Mouse (Mus musculus): ENCODE results near the gene Bach2.
A peak's percentile ranks its signal among the peaks of the same experiment; 100 is the strongest.

Gene Bach2

DNA sequence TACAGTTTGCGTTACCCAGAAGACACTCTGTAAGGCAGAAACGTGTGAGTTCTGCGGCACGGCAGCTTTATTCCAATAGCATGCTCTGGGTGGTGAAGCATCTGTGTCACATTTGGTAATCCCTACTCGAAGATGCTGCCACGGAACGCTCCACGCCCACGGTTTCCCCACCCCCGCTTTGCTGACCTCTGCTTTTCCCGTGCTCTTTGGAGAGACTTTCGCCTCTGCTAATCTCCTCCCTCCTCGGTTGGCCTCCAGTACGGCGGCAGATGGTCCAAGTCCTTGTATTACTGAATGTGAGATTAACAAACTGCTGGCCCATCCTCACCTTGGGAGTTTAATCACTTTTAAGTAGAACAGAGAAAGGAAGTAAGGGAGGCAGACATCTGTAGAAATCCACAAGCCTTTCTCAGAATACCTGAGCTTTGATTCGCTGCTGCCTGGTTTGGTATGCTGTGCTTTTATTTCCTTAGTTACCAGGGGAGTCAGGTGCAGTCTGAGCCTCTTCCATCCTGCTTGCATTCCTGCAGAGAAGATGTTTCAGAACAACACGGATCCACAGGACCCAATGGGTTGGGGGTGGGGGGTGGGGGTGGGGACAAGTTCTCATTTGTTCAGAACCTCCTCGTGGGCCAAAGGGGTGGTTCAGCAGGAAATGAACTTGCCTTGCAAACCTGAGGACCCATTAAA is 242.9 kb downstream of the Bach2 start:
- no peak for DNase-seq (ENCODE audit: low read depth, low spot score)

DNA sequence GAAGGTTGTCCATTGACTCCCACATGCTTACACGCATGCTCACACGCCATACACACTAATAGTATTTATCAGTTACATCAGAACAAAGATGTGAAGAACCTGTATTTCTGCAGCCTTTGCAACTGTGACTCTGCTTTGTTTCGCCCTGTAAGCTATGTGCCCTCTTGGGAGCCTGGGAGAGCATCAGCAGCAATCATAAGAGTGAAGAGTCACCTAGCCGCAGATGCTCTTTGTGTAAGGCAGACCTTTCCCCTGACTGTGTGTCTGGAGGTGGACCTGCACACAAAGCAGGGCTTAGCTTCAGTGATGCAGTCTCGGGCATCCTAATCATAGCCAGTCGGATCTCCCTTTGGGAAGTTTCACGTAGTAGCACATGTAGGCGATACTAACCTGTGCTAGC is 243.5 kb downstream of the Bach2 start:
- DNase-seq (ENCODE audit: low read depth, low spot score): no peak

DNA sequence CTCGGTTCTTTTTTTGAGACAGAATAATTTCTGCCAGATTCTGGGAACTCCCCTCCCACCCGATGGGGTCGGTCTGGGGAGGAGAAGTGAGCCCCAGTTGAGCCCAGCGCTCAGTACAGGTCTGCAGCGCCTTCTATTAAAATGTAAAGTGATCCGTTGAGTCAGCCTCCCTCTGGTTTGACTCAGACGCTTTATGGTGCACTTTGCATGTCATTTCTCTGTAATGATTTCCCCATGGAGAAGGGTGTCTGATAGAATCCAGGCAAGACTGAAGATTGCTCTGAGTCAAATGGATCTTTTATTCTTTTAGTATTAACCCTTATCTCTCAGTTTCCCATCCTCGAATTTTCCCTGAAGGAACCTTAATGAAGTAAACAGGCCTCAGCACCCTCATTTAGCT is 244.3 kb downstream of the Bach2 start:
- peak; percentile 39 for DNase-seq (ENCODE audit: low read depth, low spot score)

DNA sequence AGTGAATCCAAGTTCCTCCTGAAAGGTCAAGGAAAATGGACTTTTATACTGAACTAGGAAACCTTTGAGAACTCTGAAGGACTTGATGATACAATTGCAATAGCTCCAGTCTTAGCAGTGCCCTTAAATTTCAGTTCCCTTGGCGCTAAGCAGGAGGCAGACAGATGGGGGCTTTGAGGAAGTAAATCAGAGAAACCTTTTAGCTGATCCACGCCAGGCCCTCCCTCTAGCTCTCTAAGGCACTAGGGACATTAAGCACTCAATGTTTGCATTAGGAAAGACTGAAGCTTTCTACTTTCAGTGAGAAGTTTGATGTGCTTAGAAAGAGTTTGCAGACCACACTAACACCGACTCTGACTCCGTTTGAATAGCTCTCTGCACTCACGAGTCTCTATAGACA is 247.2 kb downstream of the Bach2 start:
- no peak for DNase-seq (ENCODE audit: low read depth, low spot score)

DNA sequence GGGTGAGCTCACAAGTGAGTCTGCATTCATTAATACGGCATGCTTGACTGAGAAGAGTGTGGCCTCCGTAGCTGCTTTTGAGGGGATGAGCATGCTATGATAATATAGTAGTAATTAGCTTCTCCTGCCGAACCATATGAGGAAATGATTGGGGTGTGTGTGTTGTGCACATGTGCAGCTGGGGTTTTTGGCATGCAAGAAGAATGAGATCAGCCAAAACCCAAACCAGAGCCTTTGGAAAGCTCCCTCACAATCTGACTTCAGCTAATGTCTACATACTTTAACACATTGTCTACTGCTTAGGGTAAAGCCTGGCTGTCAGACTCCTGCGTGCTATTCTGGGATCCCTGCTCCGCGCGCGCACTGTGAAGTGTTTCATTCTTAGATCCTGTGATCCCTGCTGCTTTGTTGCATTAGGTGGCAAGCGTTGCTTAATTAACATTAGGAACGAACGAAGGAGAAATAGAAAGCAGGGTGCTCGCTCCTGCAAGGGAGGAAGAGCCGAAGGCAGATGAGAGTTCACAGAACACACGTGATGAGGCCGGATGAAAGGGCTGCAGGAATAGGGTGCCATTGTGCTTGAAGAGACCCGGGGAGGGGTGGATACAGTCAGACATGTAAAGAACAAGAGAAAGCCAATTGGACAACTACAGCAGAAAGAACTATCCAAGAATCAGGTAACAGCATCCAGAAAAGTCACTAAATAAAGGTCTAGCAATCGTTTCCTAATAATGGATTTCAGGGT is 248.2 kb downstream of the Bach2 start:
- no peak for DNase-seq (ENCODE audit: low read depth, low spot score)

DNA sequence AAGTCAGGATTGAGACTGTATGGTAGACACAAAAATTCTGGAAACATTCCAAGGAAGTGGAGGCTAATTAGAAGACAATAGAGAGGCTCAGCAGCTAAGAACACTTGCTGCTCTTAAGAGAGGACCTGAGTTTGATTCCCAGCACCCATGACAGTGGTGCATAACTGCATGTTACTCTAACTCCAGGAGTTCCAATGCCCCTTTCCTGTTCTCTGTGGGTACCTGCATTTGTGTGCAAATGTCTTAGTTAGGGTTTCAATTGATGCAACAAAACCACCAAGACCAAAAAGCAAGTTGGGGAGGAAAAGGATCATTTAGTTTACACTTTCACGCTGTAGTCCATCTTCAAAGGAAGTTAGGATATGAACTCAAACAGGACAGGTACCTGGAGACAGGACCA is 250.6 kb downstream of the Bach2 start:
- DNase-seq (ENCODE audit: low read depth, low spot score): no peak

DNA sequence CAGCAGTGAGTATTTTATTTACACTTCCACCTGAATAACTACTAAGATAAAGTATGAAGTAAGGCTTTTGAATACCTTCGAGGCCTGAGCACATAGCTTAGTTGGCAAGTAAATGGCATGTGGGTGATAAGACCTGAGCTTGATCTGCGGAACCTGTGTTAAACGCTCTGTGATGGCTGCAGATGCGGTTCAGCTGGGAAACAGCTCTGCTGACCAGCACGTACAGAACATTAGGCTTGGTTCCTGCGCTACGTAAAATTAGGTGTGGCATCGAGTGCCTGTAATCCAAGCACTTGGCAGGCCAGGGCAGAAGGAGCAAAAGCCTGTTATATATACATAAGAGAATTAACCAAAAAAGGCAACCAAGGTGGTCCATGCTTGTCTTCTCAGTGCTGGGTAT is 252.6 kb downstream of the Bach2 start:
- DNase-seq (ENCODE audit: low read depth, low spot score): no peak

DNA sequence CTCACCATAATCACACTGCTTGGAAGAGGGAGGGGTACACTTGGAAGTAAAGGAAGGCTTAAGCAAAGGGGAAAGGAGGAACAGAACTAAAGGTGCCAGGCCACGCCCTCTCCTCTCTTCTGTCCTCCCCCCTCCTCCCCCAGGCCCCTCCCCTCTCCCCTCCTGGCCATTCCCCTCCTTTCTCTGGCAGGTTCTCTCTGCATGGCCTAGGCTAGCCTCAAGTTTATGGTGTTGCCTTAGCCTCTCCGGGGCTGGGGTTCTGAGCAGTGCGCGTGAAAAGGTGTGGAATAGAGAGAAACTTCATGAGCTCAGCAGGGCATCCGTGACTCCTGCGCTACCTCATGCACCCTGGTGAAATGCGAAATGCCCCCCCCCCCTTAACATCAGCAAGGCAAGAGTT is 254.2 kb downstream of the Bach2 start:
- no peak for DNase-seq (ENCODE audit: low read depth, low spot score)

DNA sequence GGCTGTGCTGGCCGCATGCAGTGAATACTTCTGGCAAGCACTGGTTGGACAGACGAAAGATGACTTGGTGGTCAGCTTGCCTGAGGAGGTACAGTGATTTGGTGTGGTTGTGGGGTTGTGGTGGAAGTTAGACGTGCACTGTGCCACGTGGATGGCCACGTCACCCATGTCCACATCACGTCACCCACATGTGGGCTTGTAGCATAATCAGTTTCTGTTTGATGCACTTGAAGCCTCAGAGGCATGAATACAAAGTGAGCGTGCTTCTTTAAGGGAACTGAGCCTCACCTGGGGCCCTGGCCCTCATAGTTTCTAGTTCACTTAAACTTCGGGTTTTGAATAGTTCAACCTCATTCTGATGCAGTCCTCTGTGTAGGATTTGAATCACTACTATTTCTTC is 263.2 kb downstream of the Bach2 start:
- DNase-seq (ENCODE audit: low read depth, low spot score): no peak

DNA sequence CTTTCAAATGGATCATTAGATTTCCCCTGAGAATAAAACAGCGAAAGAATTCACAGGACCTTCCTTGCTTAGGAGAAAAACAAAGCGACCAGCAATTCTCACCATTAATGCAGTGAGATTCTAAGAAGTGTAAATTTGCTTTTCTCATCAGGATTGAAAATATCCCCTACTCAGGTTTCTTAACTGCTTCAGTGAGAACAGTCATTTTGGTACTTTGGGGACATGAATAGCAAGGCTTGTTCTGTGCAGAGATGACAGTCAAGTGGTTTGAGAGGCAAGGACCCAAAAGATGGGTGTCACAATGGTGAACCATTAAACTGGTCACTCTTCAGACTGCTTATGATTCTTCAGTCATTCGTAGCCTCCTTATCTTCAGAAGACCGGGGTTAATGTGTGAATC is 263.6 kb downstream of the Bach2 start:
- no peak for DNase-seq (ENCODE audit: low read depth, low spot score)

DNA sequence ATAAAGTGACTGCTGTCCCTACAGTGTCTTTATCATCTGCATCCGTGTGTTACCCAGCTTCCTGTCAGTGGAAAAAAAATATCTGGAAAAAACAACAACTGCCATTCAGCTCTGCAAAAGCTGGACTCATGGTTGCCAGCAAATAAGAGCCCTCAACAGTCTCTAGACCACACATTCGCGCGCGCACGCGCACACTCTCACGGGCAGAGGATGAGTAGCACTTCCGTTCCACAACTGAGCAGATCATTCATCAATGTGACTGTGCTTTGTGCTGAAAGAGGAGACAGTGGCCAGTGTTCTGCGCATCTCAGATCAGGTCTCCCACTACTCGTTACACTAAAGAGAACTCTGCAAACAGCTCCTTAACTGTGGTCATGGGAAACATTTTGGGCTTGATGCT is 265.6 kb downstream of the Bach2 start:
- DNase-seq (ENCODE audit: low read depth, low spot score): no peak

DNA sequence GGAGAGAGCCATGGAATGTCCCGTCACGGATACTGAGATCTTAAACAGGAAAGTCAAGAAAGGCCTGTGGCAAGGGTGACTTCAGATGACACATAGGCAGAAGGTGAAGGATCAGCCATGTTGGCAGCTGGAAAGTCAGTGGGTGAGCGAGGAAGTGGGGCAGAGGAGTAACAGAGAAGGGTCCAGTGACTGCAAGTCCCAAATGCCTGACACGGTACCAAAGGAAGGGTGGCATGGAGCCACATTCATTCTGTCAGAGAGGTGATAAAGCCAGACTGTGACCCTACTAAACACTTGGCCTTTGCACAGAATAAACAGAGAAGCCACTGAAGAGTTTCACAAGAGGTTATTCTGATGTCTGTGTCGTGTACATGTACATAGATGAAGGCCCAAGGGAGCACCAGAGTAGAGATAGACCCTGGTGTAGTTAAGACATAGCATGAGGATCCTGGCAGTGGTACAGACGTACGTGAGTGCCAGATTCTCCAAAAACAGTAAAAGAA is 267.8 kb downstream of the Bach2 start:
- DNase-seq (ENCODE audit: low read depth, low spot score): no peak

DNA sequence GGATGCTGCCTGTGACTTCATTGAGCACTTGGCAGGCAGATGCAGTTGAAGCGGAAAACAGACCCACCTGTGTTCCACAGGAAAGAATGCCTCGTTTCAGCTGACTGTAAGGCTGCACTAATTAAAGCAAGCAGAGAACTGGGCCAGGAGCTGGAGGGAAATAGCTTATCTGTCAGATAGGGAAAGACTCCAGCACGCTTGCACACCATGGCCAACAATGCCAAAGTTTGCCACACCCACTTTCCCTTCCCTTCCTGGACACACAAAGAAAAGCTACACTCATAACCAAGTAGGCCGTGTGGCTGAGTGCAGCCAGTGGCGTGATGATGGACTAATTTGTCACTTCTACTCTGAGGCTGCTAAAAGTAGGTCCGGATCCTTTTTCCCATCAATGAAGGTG is 268.4 kb downstream of the Bach2 start:
- DNase-seq (ENCODE audit: low read depth, low spot score): no peak

DNA sequence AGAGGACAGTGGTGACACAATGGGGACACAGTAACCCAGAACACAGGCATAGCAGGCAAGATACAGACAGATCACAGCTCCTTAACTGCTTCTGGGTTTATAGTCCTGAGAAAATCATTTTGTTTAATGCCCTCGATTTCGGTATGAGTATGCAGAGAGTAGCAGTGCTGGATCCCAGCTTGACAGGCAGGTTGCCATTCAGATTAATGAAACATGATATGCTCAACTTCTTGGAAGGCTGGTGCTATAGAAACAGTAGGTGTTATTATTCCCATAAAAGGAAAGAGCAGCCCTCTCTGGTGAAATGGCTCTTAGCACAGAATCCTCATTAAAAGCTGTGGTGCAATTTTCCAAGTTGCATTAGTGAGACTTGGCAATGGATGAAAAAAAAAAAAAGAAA is 270.0 kb downstream of the Bach2 start:
- peak; percentile 22 for DNase-seq (ENCODE audit: low read depth, low spot score)

DNA sequence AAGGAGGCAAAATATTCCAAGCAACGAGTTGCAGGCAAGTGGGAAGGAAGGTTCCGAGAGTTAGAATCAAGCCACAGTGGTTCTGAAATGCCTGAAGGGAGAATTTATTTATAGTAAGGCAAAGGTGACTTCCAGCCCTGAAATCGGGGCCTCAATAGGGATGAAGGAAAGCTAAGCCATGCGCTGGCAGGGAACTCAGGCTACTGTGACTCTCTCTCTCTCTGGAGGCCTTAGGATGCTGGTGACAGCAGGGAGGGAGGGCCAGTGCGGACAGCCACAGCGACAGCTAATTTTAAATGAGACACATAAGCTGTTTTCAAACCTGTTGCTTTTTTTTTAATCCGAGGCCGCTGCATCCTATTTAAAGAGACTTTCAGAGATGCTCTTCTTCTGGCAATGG is 270.4 kb downstream of the Bach2 start:
- DNase-seq (ENCODE audit: low read depth, low spot score): no peak

DNA sequence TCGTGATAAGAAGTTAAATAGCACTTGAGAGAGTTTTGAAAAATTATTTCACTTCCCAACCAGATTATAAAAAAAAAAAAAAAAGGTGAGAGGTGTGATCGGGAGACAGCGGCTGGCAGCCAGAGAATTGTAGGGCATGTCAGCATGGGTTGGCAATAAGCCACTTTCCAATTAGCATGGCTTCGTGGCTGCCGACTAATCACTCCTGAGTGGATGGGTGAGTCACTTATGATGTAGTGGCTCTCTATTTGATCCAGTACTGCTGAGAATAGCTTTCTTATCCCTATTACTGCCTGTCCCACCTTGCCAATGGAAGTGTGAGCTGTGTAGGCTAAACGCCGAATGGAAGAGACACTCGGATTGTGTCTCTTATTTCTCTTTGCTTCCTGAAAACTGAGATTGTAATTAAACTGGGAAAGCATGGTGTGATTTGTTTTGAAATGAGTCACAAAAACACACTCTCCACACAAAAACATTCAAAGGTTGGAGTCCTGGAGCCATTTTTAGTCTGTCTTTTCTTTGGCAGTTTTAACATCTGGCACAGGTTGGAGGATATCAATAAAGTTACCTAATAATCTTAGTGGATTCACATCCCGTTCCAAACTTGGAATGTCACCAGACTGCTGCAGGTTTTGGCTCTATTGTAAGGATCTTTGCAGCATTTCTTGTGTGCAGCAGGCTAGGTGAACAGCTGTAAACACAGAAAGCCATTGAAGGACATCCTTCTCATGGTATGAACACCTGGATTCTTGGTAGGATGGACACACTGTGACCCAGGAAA is 271.4 kb downstream of the Bach2 start:
- DNase-seq (ENCODE audit: low read depth, low spot score): peak; percentile 34

DNA sequence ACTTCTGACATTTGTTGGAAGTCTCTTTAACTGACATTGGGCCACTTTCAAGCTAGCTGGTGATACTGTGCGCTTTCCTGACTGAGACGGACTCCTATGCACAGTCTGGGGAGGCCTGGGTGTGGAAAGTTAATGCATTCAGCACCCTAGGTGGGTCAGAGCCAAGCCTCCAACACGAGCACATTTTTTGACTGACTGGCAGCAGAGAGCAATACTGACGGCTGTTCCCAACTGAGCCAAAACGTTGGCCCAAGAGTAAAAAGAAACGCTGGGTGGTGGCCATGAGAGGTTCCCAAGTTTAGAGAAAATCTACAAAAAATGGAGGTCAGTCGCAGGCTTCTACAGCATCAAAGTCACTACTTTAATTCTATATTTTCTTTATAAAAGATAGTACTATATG is 272.3 kb downstream of the Bach2 start:
- no peak for DNase-seq (ENCODE audit: low read depth, low spot score)

DNA sequence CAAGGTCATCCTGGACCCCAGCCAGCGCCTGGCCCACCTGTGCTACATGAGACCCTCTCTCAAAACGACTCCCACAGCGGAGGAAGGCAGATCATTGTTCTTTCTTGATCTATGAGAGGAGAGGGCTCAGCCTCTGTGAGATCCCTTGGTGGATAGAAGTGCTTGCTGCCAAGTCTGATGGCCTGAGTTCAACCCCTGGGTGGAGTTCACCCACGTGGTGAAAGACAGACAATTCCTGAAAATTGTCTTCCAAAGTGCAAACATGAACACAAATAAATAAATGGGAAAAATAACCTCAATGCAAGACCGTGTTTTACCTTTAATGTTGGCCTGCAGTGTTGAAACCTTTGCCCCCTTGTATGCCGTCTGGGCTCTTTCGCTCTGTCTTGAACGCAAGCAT is 277.5 kb downstream of the Bach2 start:
- DNase-seq (ENCODE audit: low read depth, low spot score): no peak

DNA sequence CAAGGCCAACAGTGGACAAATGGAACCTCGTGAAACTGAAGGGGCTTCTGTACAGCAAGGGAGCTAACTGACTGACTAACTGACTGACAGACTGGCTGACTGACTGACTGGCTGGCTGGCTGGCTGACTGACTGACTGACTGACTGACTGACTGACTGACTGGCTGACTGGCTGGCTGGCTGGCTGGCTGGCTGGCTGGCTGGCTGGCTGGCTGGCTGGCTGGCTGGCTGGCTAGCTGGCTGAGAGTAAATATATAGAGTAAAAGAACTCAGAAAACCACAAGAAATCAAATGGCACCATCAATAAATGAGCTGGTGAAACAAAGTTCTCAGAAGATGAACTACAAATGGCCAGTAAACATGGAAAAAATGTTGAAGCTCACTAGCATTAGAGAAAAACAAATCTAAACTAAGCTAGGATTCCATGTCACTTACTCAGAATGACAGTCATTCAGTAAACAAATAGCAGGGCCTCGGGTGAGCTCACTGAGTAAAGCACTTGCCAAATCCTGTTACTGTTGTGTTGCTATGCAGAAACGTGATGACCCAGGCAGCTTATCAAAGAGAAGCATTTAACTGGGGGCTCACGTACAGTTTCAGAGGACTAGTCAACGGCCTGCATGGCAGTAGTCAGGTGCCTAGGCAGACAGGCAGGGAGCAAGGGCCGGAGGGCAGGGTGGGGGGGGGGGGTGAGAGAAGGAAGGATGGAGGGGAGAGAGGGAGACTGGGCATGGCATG is 280.4 kb downstream of the Bach2 start:
- peak; percentile 78 for DNase-seq (ENCODE audit: low read depth, low spot score)

DNA sequence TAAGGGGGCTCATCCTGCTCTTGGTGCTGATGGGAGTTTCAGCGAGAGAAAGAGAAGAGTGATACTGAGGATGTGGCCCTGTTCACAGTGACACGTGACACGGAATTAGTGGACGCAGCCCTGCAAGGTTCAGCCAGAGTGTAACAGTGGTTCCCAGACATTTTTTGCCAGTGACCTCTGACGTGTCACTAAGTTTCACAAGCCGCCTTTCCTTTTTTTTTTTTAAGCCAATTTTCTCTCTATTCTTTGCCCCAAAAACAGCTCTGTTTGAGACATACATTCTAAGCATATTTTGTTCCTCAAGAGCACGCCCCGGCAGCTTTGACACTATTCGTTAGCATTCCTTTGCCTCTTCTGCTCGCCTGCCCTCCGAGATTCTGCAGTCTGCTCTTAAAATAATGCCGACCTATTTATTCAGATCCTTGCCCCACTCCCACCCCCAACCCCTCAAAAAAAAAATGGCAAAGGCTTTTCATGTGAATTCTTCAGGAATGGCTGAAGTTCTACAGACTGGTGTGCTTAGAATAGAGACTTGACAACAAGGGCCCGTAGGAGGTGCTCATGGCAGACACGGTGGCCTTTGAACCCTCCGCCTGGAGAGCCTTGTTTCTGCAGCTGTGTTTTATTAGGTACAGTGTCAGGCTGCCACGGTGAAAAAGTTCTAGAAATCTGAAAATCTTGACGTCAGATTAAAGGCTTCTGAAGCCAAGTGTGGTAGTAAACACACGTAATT is 282.2 kb downstream of the Bach2 start:
- peak; percentile 38 for DNase-seq (ENCODE audit: low read depth, low spot score)

DNA sequence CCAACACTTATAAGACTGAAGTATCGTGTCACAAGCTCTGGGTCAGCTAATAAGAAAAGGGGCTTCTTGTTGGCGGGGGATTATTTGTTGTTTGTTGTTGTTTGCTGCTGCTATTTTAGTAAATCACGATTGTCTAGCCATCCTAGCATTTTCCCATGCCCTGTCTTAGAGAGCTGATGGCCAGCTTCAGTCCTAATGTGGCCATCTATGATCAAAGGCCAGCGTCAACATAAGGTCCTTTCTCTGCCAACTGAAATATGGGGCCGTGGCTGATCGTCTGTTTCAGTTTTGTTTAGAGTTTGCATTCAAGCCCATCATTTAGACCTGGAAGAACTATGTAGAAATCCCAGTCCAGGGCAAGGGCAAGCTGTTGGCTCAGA is 282.7 kb downstream of the Bach2 start:
- DNase-seq (ENCODE audit: low read depth, low spot score): no peak

All from 3T3-L1 (cell line).